Mouse (Mus musculus): ENCODE measurements around the gene Lipa. TPM values are rescaled to one million over a fixed set of nuclear protein-coding genes. Genes with fewer than 3 reads are reported as not detected.

The Lipa gene
- total RNA-seq, 4 experiments from 2014 or later = 19.3 to 28.7 (median 24.5) TPM

- no peak for DNase-seq (ENCODE audit: low spot score in 2 of 2)
Observed at GRCm38 (mm10) chr19:34523106-34523725, 4.1 kb downstream of the Lipa start.

GRCm38 (mm10) chr19:34521978-34522377 is 5.3 kb downstream of the Lipa start:
- no peak for DNase-seq (ENCODE audit: low spot score in 2 of 2)

- DNase-seq (ENCODE audit: low spot score in 2 of 2) = no peak
Observed at GRCm38 (mm10) chr19:34521361-34521760, 5.9 kb downstream of the Lipa start.

- DNase-seq (ENCODE audit: low spot score in 2 of 2) = no peak
Observed at GRCm38 (mm10) chr19:34520051-34520450, 7.2 kb downstream of the Lipa start.

- no peak for DNase-seq (ENCODE audit: low spot score in 2 of 2)
Observed at GRCm38 (mm10) chr19:34519646-34520045, 7.6 kb downstream of the Lipa start.

GRCm38 (mm10) chr19:34518786-34519185 is 8.5 kb downstream of the Lipa start:
- no peak for DNase-seq (ENCODE audit: low spot score in 2 of 2)

GRCm38 (mm10) chr19:34517812-34518594 is 9.3 kb downstream of the Lipa start:
- no peak for DNase-seq (ENCODE audit: low spot score in 2 of 2)

- DNase-seq (ENCODE audit: low spot score in 2 of 2) = no peak
Observed at GRCm38 (mm10) chr19:34517197-34517596, 10.1 kb downstream of the Lipa start.

- no peak for DNase-seq (ENCODE audit: low spot score in 2 of 2)
Observed at GRCm38 (mm10) chr19:34516346-34516745, 10.9 kb downstream of the Lipa start.

GRCm38 (mm10) chr19:34515681-34516080 is 11.6 kb downstream of the Lipa start:
- no peak for DNase-seq (ENCODE audit: low spot score in 2 of 2)

- no peak for DNase-seq (ENCODE audit: low spot score in 2 of 2)
Observed at GRCm38 (mm10) chr19:34511528-34511927, 15.7 kb downstream of the Lipa start.

- DNase-seq (ENCODE audit: low spot score in 2 of 2) = no peak
Observed at GRCm38 (mm10) chr19:34510717-34511116, 16.6 kb downstream of the Lipa start.

- no peak for DNase-seq (ENCODE audit: low spot score in 2 of 2)
Observed at GRCm38 (mm10) chr19:34505161-34505721, 22.0 kb downstream of the Lipa start.

- peak; percentile 47 to 54 for DNase-seq (ENCODE audit: low spot score in 2 of 2)
Observed at GRCm38 (mm10) chr19:34500763-34501162, 26.5 kb downstream of the Lipa start.

- DNase-seq (ENCODE audit: low spot score in 2 of 2) = no peak
Observed at GRCm38 (mm10) chr19:34496353-34496752, 30.9 kb downstream of the Lipa start.

GRCm38 (mm10) chr19:34493859-34494258 is 33.4 kb downstream of the Lipa start:
- no peak for DNase-seq (ENCODE audit: low spot score in 2 of 2)

GRCm38 (mm10) chr19:34483547-34483946 is 43.7 kb downstream of the Lipa start:
- DNase-seq (ENCODE audit: low spot score in 2 of 2) = peak in 1 of 2 experiments; percentile 40

- DNase-seq (ENCODE audit: low spot score in 2 of 2) = no peak
Observed at GRCm38 (mm10) chr19:34474991-34475971, 52.0 kb downstream of the Lipa start, which contains the start of gene Ch25h. TSS of gene Ch25h (minus strand) at chr19:34475164.

- no peak for DNase-seq (ENCODE audit: low spot score in 2 of 2)
Observed at GRCm38 (mm10) chr19:34474228-34474990, 52.9 kb downstream of the Lipa start.

- no peak for DNase-seq (ENCODE audit: low spot score in 2 of 2)
Observed at GRCm38 (mm10) chr19:34471703-34472102, 55.6 kb downstream of the Lipa start.
